Comparison of ENCODE assay signal across 11 mouse cellular contexts in the genomic region with DNA sequence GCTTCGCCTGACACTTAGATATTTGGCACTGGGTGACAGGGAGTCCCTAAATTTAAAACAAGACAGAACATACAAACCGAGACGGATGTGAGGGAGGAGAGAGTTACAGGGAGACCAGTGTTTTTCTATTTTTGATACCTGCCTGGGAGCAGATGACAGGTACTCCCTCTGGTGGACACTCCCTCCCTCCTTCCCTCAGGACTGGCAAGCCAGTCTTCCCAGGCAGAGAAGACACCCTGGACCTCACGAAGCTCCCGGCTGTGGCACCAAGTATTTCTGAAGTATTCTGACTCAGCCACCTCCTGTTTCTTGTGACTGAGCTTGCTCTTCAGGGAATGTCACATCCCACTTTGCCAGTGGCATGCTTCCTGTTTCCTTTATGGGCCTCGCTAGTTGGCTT. TPM values are rescaled to one million over a fixed set of nuclear protein-coding genes. Genes with fewer than 3 reads are reported as not detected.
DNase-seq lines count a peak whose midpoint lies in the region; ATAC-seq and TF ChIP-seq lines count a peak whose summit lies in the region.
"Had no signal": no experiment of that assay in that cellular context is flagged by ENCODE, and none has a peak within 500 bp of the region (broad histone marks: within the 10 kb centered on the region; RNA-seq: fewer than 3 reads in every experiment).

No protein-coding gene starts in this region.

- DNase-seq in gastrocnemius, adult 8-10 months (ENCODE audit: low spot score in 2 of 2) = peak; percentile 50 to 55
- no peak for DNase-seq in gastrocnemius, postnatal 36 days
- no peak for DNase-seq in liver, postnatal 0 days
- peak; percentile 89 for DNase-seq in brain, adult 2 months (ENCODE audit: low read depth, low spot score)
- peak; percentile 31 to 54 for DNase-seq in left cerebral cortex, postnatal 36 days (ENCODE audit: low spot score in 2 of 2)
- no peak for DNase-seq in thymus, postnatal 4 days
- DNase-seq in thymus, postnatal 0 days (ENCODE audit: low spot score) = no peak

- no peaks in the 10 kb centered on the region for H3K27me3 ChIP-seq in liver, postnatal 0 days (ENCODE audit: insufficient read depth, low read length)
- no peaks in the 10 kb centered on the region for H3K27me3 ChIP-seq in liver, embryonic 12.5 days (replicated peaks)
- H3K27me3 ChIP-seq: stomach, embryonic 15.5 days had no signal

- H3K36me3 ChIP-seq in liver, postnatal 0 days (replicated peaks; ENCODE audit: insufficient read depth, low read length) = peaks cover 25% of the 10 kb centered on the region
- peaks cover 78% of the 10 kb centered on the region for H3K36me3 ChIP-seq in liver, embryonic 12.5 days

- no peak for TF ChIP-seq EP300 in liver, postnatal 0 days (IDR thresholded peaks at IDR 0.05; ENCODE audit: low read depth)

- no peak overlapping the region for H3K4me2 ChIP-seq in liver, postnatal 0 days (ENCODE audit: low read depth, low read length)
- H3K4me2 ChIP-seq in liver, embryonic 12.5 days = no peak overlapping the region
- H3K4me2 ChIP-seq: stomach, embryonic 15.5 days had no signal

- no peak for ATAC-seq in liver, postnatal 0 days
- ATAC-seq in liver, embryonic 12.5 days = no peak

- WGBS in liver, postnatal 0 days (ENCODE audit: insufficient replicate concordance) = 84% methylated on average over 6 of the region's 6 CpGs
- 83% methylated on average over 6 of the region's 6 CpGs for WGBS in liver, embryonic 12.5 days (ENCODE audit: insufficient replicate concordance)

- no peak overlapping the region for H3K4me3 ChIP-seq in liver, postnatal 0 days (ENCODE audit: low read depth, low read length)
- no peak overlapping the region for H3K4me3 ChIP-seq in liver, embryonic 12.5 days
- H3K4me3 ChIP-seq: stomach, embryonic 15.5 days had no signal

- no peak overlapping the region for H3K9ac ChIP-seq in liver, postnatal 0 days (replicated peaks)
- H3K9ac ChIP-seq in liver, embryonic 12.5 days = no peak overlapping the region
- H3K9ac ChIP-seq: stomach, embryonic 15.5 days had no signal

- TF ChIP-seq CTCF in liver, postnatal 0 days (IDR thresholded peaks at IDR 0.05; ENCODE audit: low read depth) = peak; percentile 44

- H3K4me1 ChIP-seq in liver, postnatal 0 days (ENCODE audit: insufficient read depth) = no peaks in the 10 kb centered on the region
- peaks cover 19% of the 10 kb centered on the region for H3K4me1 ChIP-seq in liver, embryonic 12.5 days
- H3K4me1 ChIP-seq: stomach, embryonic 15.5 days had no signal

- no peaks in the 10 kb centered on the region for H3K9me3 ChIP-seq in liver, postnatal 0 days (ENCODE audit: low read length)
- H3K9me3 ChIP-seq in liver, embryonic 12.5 days (replicated peaks) = no peaks in the 10 kb centered on the region
- H3K9me3 ChIP-seq: stomach, embryonic 15.5 days had no signal

- no peak overlapping the region for H3K27ac ChIP-seq in liver, postnatal 0 days (ENCODE audit: low read depth)
- no peak overlapping the region for H3K27ac ChIP-seq in liver, embryonic 12.5 days
- H3K27ac ChIP-seq: stomach, embryonic 15.5 days had no signal

- intact Hi-C loops in gastrocnemius, postnatal 36 days (cut with DNase I) = loop anchor here (2.0 to 5.0 kb wide), 2 partner anchors 69 to 144 kb away; a partner anchor contains a TSS
- intact Hi-C loops in left cerebral cortex, postnatal 36 days (cut with DNase I) = loop anchor here (5.0 kb wide), 1 partner anchor 69 kb away; a partner anchor contains a TSS

RNA-seq across cellular contexts. Expression of a gene that starts 38.6 kb away (rescaled TPM):
- 100 to 1,000 TPM; 225 to 294 (median 248) TPM for total RNA-seq in gastrocnemius, adult 8-10 months (2022)
- total RNA-seq in gastrocnemius, postnatal 36 days (2021) = 100 to 1,000 TPM; 116 to 137 TPM
- polyA plus RNA-seq in liver, postnatal 0 days (2015; fragmentation: Nextera tagmentation; extraction: Ambion mirVana) = 0.38 and 0.65 TPM in 2 replicates
- polyA plus RNA-seq in liver, embryonic 12.5 days (2016; fragmentation: Nextera tagmentation; extraction: Ambion mirVana) = 0.35 and 0.87 TPM in 2 replicates
- total RNA-seq in left cerebral cortex, postnatal 36 days (2021) = not detected
- 2.4 and 3.0 TPM in 2 replicates for polyA plus RNA-seq in thymus, postnatal 0 days (2015; fragmentation: Nextera tagmentation; extraction: Ambion mirVana)
- total RNA-seq: common myeloid progenitor, adult 5-6 weeks; granulocyte monocyte progenitor cell, adult 5-6 weeks had no signal

Comparison
In these comparisons a context has a peak if more than half of its experiments do, and no peak if none do; other contexts are left out.
1. DNase-seq: peak in gastrocnemius, adult 8-10 months (2 of 2), brain, adult 2 months (single experiment) and left cerebral cortex, postnatal 36 days (2 of 2); none in gastrocnemius, postnatal 36 days (0 of 2), liver, postnatal 0 days (single experiment), thymus, postnatal 4 days (single experiment) and thymus, postnatal 0 days (single experiment).
2. RNA of a gene that starts 38.6 kb away (total RNA-seq): 225 to 294 TPM in gastrocnemius, adult 8-10 months and 116 to 137 TPM in gastrocnemius, postnatal 36 days; not detected in left cerebral cortex, postnatal 36 days; every median in the first group is over 100 times any median in the second.